Mouse (Mus musculus) activated CD4-positive, CD25-positive, alpha-beta regulatory T cell, adult 4 months (primary cell): ENCODE results near the gene Fank1. TPM values are rescaled to one million over a fixed set of nuclear protein-coding genes. Genes with fewer than 3 reads are reported as not detected.

Experiments used
- ATAC-seq: one replicate; pipeline ENCODE4 v1.8.0; 2017
- polyA plus RNA-seq, 2 experiments: library from polyadenylated mRNA; unstranded; fragments of 100-300 nt; shearing (Covaris generic); gene quantifications; one replicate each; pipeline ENCODE4 v1.2.1; 2017

The Fank1 gene
- polyA plus RNA-seq, 2 experiments from 2014 or later = not detected

- ATAC-seq = no peak
These were observed 132.3 kb downstream of the Fank1 start for GRCm38 (mm10) chr7:133908966-133909365.

DNA sequence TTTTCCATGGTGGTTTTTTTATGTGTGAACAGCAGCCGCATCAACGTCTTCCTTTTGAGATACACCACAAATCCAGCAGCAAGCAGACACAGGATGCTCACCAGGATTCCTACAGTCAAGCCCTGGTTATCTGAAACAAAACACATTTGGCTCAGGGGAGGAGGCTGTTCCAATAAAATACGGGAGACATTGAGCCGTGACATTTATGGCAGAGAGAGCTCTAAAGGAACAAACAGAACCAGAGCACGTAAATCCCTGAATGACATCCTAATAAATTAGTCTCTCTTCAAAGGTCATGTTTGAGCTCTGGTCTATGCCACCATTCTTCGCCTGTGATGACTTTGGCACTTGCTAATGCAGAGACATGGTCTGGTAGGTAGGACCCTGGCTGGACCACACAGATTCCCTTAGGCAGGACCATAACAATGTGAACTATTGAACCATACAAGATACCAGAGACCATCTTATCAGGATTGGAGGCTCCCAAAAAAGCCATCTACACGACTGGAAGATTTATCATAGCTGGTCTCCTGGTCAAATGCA is 133.2 kb downstream of the Fank1 start:
- ATAC-seq = no peak

DNA sequence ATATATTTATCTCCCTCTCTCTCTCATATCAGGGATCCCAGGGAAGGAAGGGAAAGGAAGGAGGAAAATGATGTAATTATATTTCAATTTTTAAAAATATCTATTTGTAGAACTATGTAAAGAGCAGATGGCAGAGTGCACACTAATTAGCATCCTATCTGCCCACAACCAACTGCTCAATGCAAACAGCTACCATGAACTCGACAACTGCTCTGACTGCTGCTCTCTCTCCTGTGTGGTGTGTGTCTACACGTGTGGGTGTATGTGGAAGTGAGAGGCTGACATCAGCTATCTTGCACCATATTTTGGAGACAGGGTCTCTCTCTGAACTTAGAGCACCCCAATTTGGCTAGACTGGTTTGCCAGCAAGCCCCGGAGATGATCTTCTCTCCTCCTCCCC is 135.2 kb downstream of the Fank1 start:
- no peak for ATAC-seq

GRCm38 (mm10) chr7:133916230-133916629 is 139.6 kb downstream of the Fank1 start:
- no peak for ATAC-seq

GRCm38 (mm10) chr7:133919306-133919705 is 142.6 kb downstream of the Fank1 start:
- no peak for ATAC-seq

- ATAC-seq = no peak
These were observed 143.3 kb downstream of the Fank1 start for GRCm38 (mm10) chr7:133919918-133920317.

DNA sequence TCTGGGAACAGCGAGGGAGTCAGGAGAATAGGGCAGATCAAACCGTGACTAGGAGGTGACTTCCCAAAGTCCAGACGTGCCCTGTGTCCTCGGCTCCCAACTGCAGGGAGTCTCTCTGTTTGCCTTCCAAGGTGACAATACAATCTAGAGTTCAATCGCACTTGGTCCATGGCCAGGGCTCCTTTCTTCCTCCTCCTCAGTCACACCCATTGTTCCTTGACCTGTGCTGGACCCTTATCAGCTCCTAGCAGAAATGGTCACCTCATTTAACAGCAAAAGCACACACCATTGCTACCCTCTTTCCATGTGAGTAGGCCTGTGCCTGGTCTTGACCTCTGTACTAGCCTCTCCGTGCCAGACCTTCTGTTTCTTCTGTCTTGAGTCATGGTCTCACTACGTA is 144.1 kb downstream of the Fank1 start:
- ATAC-seq = no peak

- ATAC-seq = no peak
These were observed 144.6 kb downstream of the Fank1 start for GRCm38 (mm10) chr7:133921291-133921690.

DNA sequence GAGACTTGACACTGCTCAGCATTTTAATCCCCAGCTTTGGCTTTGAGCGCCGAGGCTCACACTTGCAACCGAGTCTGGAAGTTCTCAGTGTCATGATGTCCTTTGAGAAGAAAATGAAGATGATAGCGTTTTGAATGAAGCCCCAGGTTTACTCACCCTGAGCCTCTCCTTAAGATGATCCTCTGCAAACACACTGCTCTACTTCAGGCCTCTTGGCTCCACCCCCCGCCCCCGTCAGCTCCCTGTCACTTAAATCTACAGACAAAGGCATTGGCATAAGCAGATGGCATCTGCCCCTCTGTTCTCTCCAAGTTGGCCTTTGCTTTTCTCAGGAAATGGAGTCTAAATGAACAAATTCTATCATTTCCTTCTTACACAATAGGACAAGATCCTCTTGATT is 147.3 kb downstream of the Fank1 start:
- ATAC-seq = no peak

DNA sequence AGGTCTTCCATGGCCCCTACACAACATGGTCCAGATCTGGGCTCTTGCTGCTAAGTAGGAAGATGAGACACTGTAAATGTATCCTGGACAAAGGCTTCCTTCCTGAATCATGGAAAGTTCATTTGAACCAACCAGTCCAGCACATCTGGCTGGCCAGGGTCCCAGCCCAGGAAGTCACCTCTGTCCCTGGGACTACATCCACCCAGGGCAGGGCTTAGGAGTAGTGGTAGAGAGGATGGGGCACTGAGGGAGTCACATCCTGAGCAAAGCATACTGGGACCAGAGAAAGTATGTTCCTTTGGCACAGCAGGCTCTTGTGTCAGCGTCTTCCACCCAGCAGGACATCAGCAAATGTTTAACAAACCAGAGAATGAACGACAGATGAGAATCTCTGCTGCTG is 149.1 kb downstream of the Fank1 start:
- no peak for ATAC-seq

GRCm38 (mm10) chr7:133928981-133929380 is 152.3 kb downstream of the Fank1 start:
- ATAC-seq = no peak

Other genes with a start within 250 kb of the Fank1 start
- gene Tex36, start 174.7 kb upstream of the Fank1 start, polyA plus RNA-seq = not detected
- gene Edrf1, start 139.3 kb upstream of the Fank1 start, polyA plus RNA-seq = 10 to 100 TPM; 10.2 to 11.7 TPM
- under 1 TPM in 1 of 2 experiments, not detected in 1; 0.33 TPM for gene Mmp21, start 96.8 kb upstream of the Fank1 start, polyA plus RNA-seq
- gene Bccip, start 67.5 kb upstream of the Fank1 start, polyA plus RNA-seq = 100 to 1,000 TPM; 196 to 216 TPM
- 10 to 100 TPM; 22.5 to 36.3 TPM for gene Uros, start 66.8 kb upstream of the Fank1 start, polyA plus RNA-seq
- gene Dhx32, start 5.9 kb downstream of the Fank1 start, polyA plus RNA-seq = 10 to 100 TPM in 1 of 2 experiments, 1 to 10 TPM in 1; 8.3 to 10.4 TPM